13 mouse cellular contexts compared by ENCODE assay signal in the genomic region with DNA sequence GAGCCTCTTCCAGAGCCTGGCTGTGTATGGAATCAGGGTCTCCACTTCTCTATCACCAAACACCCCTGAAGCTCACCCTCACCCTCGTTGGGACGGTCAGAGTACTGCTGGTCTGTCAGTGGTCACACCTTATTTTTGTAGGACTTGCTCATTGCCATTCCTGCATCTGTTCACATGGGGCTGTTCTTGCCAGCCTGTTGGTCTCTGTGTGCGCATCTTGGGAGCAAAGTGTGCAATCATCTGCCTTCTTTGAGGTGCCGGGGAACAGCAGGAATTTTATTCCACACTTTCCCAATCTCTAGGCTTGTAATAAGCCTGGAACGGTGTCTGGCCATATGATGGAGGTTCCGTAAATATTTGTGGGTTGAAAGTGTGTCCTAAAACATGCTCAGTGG. TPM values are rescaled to one million over a fixed set of nuclear protein-coding genes. Genes with fewer than 3 reads are reported as not detected.
DNase-seq lines count a peak whose midpoint lies in the region; ATAC-seq and TF ChIP-seq lines count a peak whose summit lies in the region.
"Had no signal": no experiment of that assay in that cellular context is flagged by ENCODE, and none has a peak within 500 bp of the region (broad histone marks: within the 10 kb centered on the region; RNA-seq: fewer than 3 reads in every experiment).

No protein-coding gene starts in this region.

- ATAC-seq in liver, embryonic 13.5 days (ENCODE audit: low read depth) = peak; percentile 24; the same call in 1 of the 2 replicates
- no peak for ATAC-seq in liver, embryonic 11.5 days (replicated peaks; ENCODE audit: low FRiP score)
- ATAC-seq in stomach, postnatal 0 days (ENCODE audit: low FRiP score, low TSS enrichment) = no peak

- TF ChIP-seq CTCF in MEL (IDR thresholded peaks at IDR 0.05 in 2 of 3, conservative IDR thresholded peaks at IDR 0.05 in 1 of 3; ENCODE audit: control insufficient read depth in 1 of 3, insufficient read depth in 1 of 3, low read depth in 2 of 3, low read length in 3 of 3, poor library complexity in 1 of 3, severe bottlenecking in 1 of 3) = no peak
- no peak for TF ChIP-seq CTCF in stomach, postnatal 0 days (IDR thresholded peaks at IDR 0.05; ENCODE audit: low read depth)

- H3K9me3 ChIP-seq in heart, embryonic 10.5 days = no peaks in the 10 kb centered on the region
- H3K9me3 ChIP-seq in liver, embryonic 13.5 days (replicated peaks) = no peaks in the 10 kb centered on the region
- H3K9me3 ChIP-seq in liver, embryonic 11.5 days (ENCODE audit: control insufficient read depth, low read length) = no peaks in the 10 kb centered on the region
- no peaks in the 10 kb centered on the region for H3K9me3 ChIP-seq in MEL (replicated peaks; ENCODE audit: insufficient read depth, low read length)
- no peaks in the 10 kb centered on the region for H3K9me3 ChIP-seq in stomach, postnatal 0 days (ENCODE audit: control insufficient read depth, low read length)
- H3K9me3 ChIP-seq: heart, embryonic 13.5 days; hindbrain, embryonic 10.5 days; hindbrain, embryonic 13.5 days had no signal

- no peak for TF ChIP-seq RAD21 in MEL (IDR thresholded peaks at IDR 0.05; ENCODE audit: low read depth, low read length)

- H3K79me2 ChIP-seq in MEL (ENCODE audit: control insufficient read depth, insufficient read depth, low read length, poor library complexity) = no peaks in the 10 kb centered on the region

- peaks cover 4% of the 10 kb centered on the region; the same call in 1 of the 2 replicates for H3K4me1 ChIP-seq in heart, embryonic 10.5 days
- H3K4me1 ChIP-seq in liver, embryonic 13.5 days (replicated peaks) = peaks cover 44% of the 10 kb centered on the region
- H3K4me1 ChIP-seq in liver, embryonic 11.5 days (replicated peaks; ENCODE audit: control insufficient read depth, insufficient read depth, low read length) = peaks cover 4% of the 10 kb centered on the region; the same call in 1 of the 2 replicates
- peaks cover 14 to 51% of the 10 kb centered on the region in 2 experiments for H3K4me1 ChIP-seq in MEL (ENCODE audit: control insufficient read depth in 1 of 2, insufficient read depth in 2 of 2, low read length in 2 of 2)
- H3K4me1 ChIP-seq in stomach, postnatal 0 days (replicated peaks; ENCODE audit: control insufficient read depth, insufficient read depth) = no peaks in the 10 kb centered on the region

- no peak overlapping the region for H3K4me2 ChIP-seq in liver, embryonic 13.5 days
- no peak overlapping the region for H3K4me2 ChIP-seq in liver, embryonic 11.5 days
- H3K4me2 ChIP-seq in stomach, postnatal 0 days (replicated peaks; ENCODE audit: low read depth) = no peak overlapping the region

- no peak for TF ChIP-seq POLR2A in MEL (IDR thresholded peaks at IDR 0.05; ENCODE audit: control insufficient read depth in 1 of 2, insufficient read depth in 1 of 2, low read depth in 1 of 2, low read length in 2 of 2, poor library complexity in 1 of 2)

- 76% methylated on average over 6 of the region's 6 CpGs for WGBS in heart, embryonic 10.5 days
- 64% methylated on average over 6 of the region's 6 CpGs for WGBS in liver, embryonic 13.5 days (ENCODE audit: insufficient replicate concordance)
- 75% methylated on average over 6 of the region's 6 CpGs for WGBS in liver, embryonic 11.5 days
- 74% methylated on average over 6 of the region's 6 CpGs for WGBS in stomach, postnatal 0 days

- TF ChIP-seq EP300 in MEL (IDR thresholded peaks at IDR 0.05; ENCODE audit: low read depth in 1 of 2, low read length in 2 of 2) = no peak
- no peak for TF ChIP-seq EP300 in stomach, postnatal 0 days (optimal IDR thresholded peaks at IDR 0.05)

- H3K36me3 ChIP-seq in heart, embryonic 10.5 days = no peaks in the 10 kb centered on the region
- no peaks in the 10 kb centered on the region for H3K36me3 ChIP-seq in liver, embryonic 13.5 days
- no peaks in the 10 kb centered on the region for H3K36me3 ChIP-seq in liver, embryonic 11.5 days (ENCODE audit: control insufficient read depth, insufficient read depth, low read length)
- peaks cover 0 to 21% of the 10 kb centered on the region in 2 experiments; a peak in 2 of 4 replicates for H3K36me3 ChIP-seq in MEL (ENCODE audit: control insufficient read depth in 1 of 2, insufficient read depth in 2 of 2, low read length in 2 of 2)
- H3K36me3 ChIP-seq in stomach, postnatal 0 days (ENCODE audit: control insufficient read depth, insufficient read depth, low read length) = no peaks in the 10 kb centered on the region
- H3K36me3 ChIP-seq: heart, embryonic 13.5 days; hindbrain, embryonic 10.5 days; hindbrain, embryonic 13.5 days had no signal

- peak; percentile 68 for DNase-seq in heart, embryonic 10.5 days (ENCODE audit: low spot score)
- no peak for DNase-seq in heart, postnatal 10 days
- DNase-seq in liver, embryonic 13.5 days = no peak
- DNase-seq in liver, embryonic 11.5 days (ENCODE audit: low spot score) = no peak
- no peak for DNase-seq in MEL (ENCODE audit: low read depth, low spot score)
- DNase-seq in cerebellum, adult 9-10 months = no peak
- DNase-seq in stomach, postnatal 0 days (ENCODE audit: low spot score) = no peak

- H3K27me3 ChIP-seq in heart, embryonic 10.5 days (ENCODE audit: insufficient read depth, poor library complexity, severe bottlenecking) = no peaks in the 10 kb centered on the region
- 0 out of 2 replicates have a peak, but pooled peaks cover 6% of the 10 kb centered on the region for H3K27me3 ChIP-seq in liver, embryonic 13.5 days
- no peaks in the 10 kb centered on the region for H3K27me3 ChIP-seq in liver, embryonic 11.5 days (replicated peaks; ENCODE audit: control insufficient read depth, insufficient read depth, low read length)
- H3K27me3 ChIP-seq in MEL (ENCODE audit: control insufficient read depth in 1 of 2, insufficient read depth in 2 of 2, low read length in 2 of 2) = no peaks in the 10 kb centered on the region
- no peaks in the 10 kb centered on the region for H3K27me3 ChIP-seq in stomach, postnatal 0 days (ENCODE audit: control insufficient read depth, insufficient read depth, low read length)
- H3K27me3 ChIP-seq: heart, embryonic 13.5 days; hindbrain, embryonic 13.5 days had no signal

- no peak overlapping the region for H3K4me3 ChIP-seq in heart, embryonic 10.5 days
- no peak overlapping the region for H3K4me3 ChIP-seq in liver, embryonic 13.5 days (replicated peaks)
- H3K4me3 ChIP-seq in liver, embryonic 11.5 days (ENCODE audit: low read depth, low read length) = no peak overlapping the region
- no peak overlapping the region for H3K4me3 ChIP-seq in MEL (ENCODE audit: control insufficient read depth in 1 of 2, insufficient read depth in 1 of 2, low read depth in 2 of 2, low read length in 2 of 2)
- H3K4me3 ChIP-seq in stomach, postnatal 0 days (ENCODE audit: low read depth, low read length) = no peak overlapping the region
- H3K4me3 ChIP-seq: hindbrain, embryonic 13.5 days had no signal

- no peak overlapping the region for H3K9ac ChIP-seq in liver, embryonic 13.5 days
- H3K9ac ChIP-seq in liver, embryonic 11.5 days (ENCODE audit: low read depth, low read length) = no peak overlapping the region
- peak overlapping the region; percentile 8 for H3K9ac ChIP-seq in MEL (ENCODE audit: control insufficient read depth, low read depth, low read length, poor library complexity, severe bottlenecking)
- no peak overlapping the region for H3K9ac ChIP-seq in stomach, postnatal 0 days (ENCODE audit: low read length)
- H3K9ac ChIP-seq: forebrain, postnatal 0 days; hindbrain, embryonic 13.5 days had no signal

- intact Hi-C loops in heart, postnatal 10 days (cut with DNase I) = loop anchor here (1.0 to 5.0 kb wide), 4 partner anchors 44 to 174 kb away; partner anchors contain the start of gene Uvssa

- no peak overlapping the region for H3K27ac ChIP-seq in heart, embryonic 10.5 days
- H3K27ac ChIP-seq in liver, embryonic 13.5 days = no peak overlapping the region
- no peak overlapping the region for H3K27ac ChIP-seq in liver, embryonic 11.5 days (ENCODE audit: low read depth, low read length)
- no peak overlapping the region; the same call in 1 of the 2 replicates for H3K27ac ChIP-seq in MEL (ENCODE audit: control insufficient read depth, low read depth, low read length)
- no peak overlapping the region for H3K27ac ChIP-seq in stomach, postnatal 0 days (replicated peaks)
- H3K27ac ChIP-seq: heart, embryonic 13.5 days; hindbrain, embryonic 10.5 days; hindbrain, embryonic 13.5 days had no signal

TF ChIP-seq in MEL, 35 proteins besides CTCF, POLR2A, EP300 and RAD21:
- no peak for TF ChIP-seq MXI1 (IDR thresholded peaks at IDR 0.05; ENCODE audit: low read depth, low read length)
- TF ChIP-seq ZC3H11A (IDR thresholded peaks at IDR 0.05; ENCODE audit: low read depth, low read length) = no peak
- no peak for TF ChIP-seq BHLHE40 (IDR thresholded peaks at IDR 0.05; ENCODE audit: borderline replicate concordance, low read depth, low read length)
- TF ChIP-seq TAL1 (IDR thresholded peaks at IDR 0.05; ENCODE audit: low read length) = no peak
- no peak for TF ChIP-seq SMC3 (IDR thresholded peaks at IDR 0.05; ENCODE audit: low read depth, low read length)
- TF ChIP-seq ETS1 (IDR thresholded peaks at IDR 0.05; ENCODE audit: low read depth, low read length) = no peak
TF ChIP-seq in MEL: peak in this region for 0.

RNA-seq across cellular contexts. Expression of gene Spon2, which starts 15.1 kb away (rescaled TPM):
- 16.9 and 27.0 TPM in 2 replicates for polyA plus RNA-seq in heart, embryonic 10.5 days (2016; fragmentation: Nextera tagmentation; extraction: Ambion mirVana)
- total RNA-seq in heart, postnatal 10 days (2021) = 10 to 100 TPM; 19.0 to 43.7 TPM
- 6.8 and 7.2 TPM in 2 replicates for polyA plus RNA-seq in liver, embryonic 13.5 days (2015; fragmentation: Nextera tagmentation; extraction: Ambion mirVana)
- 7.5 and 8.5 TPM in 2 replicates for polyA plus RNA-seq in liver, embryonic 11.5 days (2014; fragmentation: Nextera tagmentation; extraction: Ambion mirVana)
- total RNA-seq in MEL (2012; rRNA removed) = 1.7 and 3.1 TPM in 2 replicates
- polyA plus RNA-seq in MEL (2012; ENCODE audit: insufficient read depth in 1 of 2, insufficient read length in 2 of 2, low read depth in 1 of 2, low replicate concordance in 2 of 2, missing spikeins in 1 of 2) = 1 to 10 TPM in 1 of 2 experiments, not detected in 1; 2.6 TPM
- 41.2 and 43.6 TPM in 2 replicates for polyA plus RNA-seq in stomach, postnatal 0 days (2015; fragmentation: Nextera tagmentation; extraction: Ambion mirVana)
- total RNA-seq: CH12.LX had no signal
- polyA plus RNA-seq: activated CD4-positive, CD25-positive, alpha-beta regulatory T cell, adult 4 months had no signal
